In genomic region chrX:7428621-7429523, GRCm38 (mm10) we compare ENCODE assay signal across 8 mouse cellular contexts. TPM values are rescaled to one million over a fixed set of nuclear protein-coding genes. Genes with fewer than 3 reads are reported as not detected.
A peak's percentile ranks its signal among the peaks of the same experiment; 100 is the strongest.
DNase-seq lines count a peak whose midpoint lies in the region; ATAC-seq and TF ChIP-seq lines count a peak whose summit lies in the region.

No protein-coding gene starts in this region.

- no peak overlapping the region for H3K9ac ChIP-seq in intestine, embryonic 14.5 days (ENCODE audit: low read length)
- H3K9ac ChIP-seq in intestine, postnatal 0 days (ENCODE audit: low read depth, low read length) = no peak overlapping the region

- DNase-seq in intestine, embryonic 14.5 days (ENCODE audit: low spot score) = no peak
- peak; percentile 29 for DNase-seq in adrenal gland, postnatal 25 days
- DNase-seq in heart, adult 8-10 months (ENCODE audit: low spot score) = peak; percentile 12
- peak; percentile 44 for DNase-seq in kidney, adult 9 months
- DNase-seq in lung, postnatal 4 days = peak; percentile 48 to 69
- DNase-seq in urinary bladder, postnatal 4 days (ENCODE audit: low spot score in 2 of 2) = no peak

- no peaks in the 10 kb centered on the region for H3K27me3 ChIP-seq in intestine, embryonic 14.5 days (replicated peaks; ENCODE audit: control insufficient read depth, insufficient read depth, low read length)
- H3K27me3 ChIP-seq in intestine, postnatal 0 days (replicated peaks; ENCODE audit: control insufficient read depth, insufficient read depth, low read length) = no peaks in the 10 kb centered on the region

- no peak overlapping the region for H3K4me2 ChIP-seq in intestine, embryonic 14.5 days (ENCODE audit: low read length)
- no peak overlapping the region for H3K4me2 ChIP-seq in intestine, postnatal 0 days (replicated peaks; ENCODE audit: low read depth)

- no peak overlapping the region for H3K27ac ChIP-seq in intestine, embryonic 14.5 days (ENCODE audit: low read depth)
- H3K27ac ChIP-seq in intestine, postnatal 0 days (ENCODE audit: low read depth, low read length) = no peak overlapping the region

- H3K4me3 ChIP-seq in intestine, embryonic 14.5 days (ENCODE audit: low read depth, low read length) = no peak overlapping the region
- H3K4me3 ChIP-seq in intestine, postnatal 0 days (ENCODE audit: low read depth, low read length) = no peak overlapping the region

- no peaks in the 10 kb centered on the region for H3K9me3 ChIP-seq in intestine, embryonic 14.5 days (ENCODE audit: control insufficient read depth, low read length)
- no peaks in the 10 kb centered on the region for H3K9me3 ChIP-seq in intestine, postnatal 0 days (ENCODE audit: control insufficient read depth)

- no peaks in the 10 kb centered on the region for H3K4me1 ChIP-seq in intestine, embryonic 14.5 days (replicated peaks; ENCODE audit: control insufficient read depth, insufficient read depth, low read length)
- H3K4me1 ChIP-seq in intestine, postnatal 0 days (replicated peaks; ENCODE audit: control insufficient read depth, insufficient read depth, low read length) = no peaks in the 10 kb centered on the region

- TF ChIP-seq CTCF in intestine, postnatal 0 days (IDR thresholded peaks at IDR 0.05; ENCODE audit: low read depth) = no peak

- no peaks in the 10 kb centered on the region for H3K36me3 ChIP-seq in intestine, embryonic 14.5 days (ENCODE audit: control insufficient read depth, insufficient read depth, low read length)
- no peaks in the 10 kb centered on the region for H3K36me3 ChIP-seq in intestine, postnatal 0 days (ENCODE audit: control insufficient read depth, insufficient read depth)

- WGBS in intestine, embryonic 14.5 days = 48% methylated on average over 20 of the region's 20 CpGs
- WGBS in intestine, postnatal 0 days = 50% methylated on average over 20 of the region's 20 CpGs

- ATAC-seq in intestine, embryonic 14.5 days (replicated peaks; ENCODE audit: low FRiP score, low TSS enrichment, low read depth) = peak; percentile 43; the same call in 1 of the 2 replicates
- ATAC-seq in intestine, postnatal 0 days = no peak
- ATAC-seq in megakaryocyte progenitor cell, adult 5-6 weeks (replicated peaks; ENCODE audit: poor library complexity) = no peak

RNA-seq across cellular contexts. Expression of gene Usp27x, which starts 53.2 kb away (rescaled TPM):
- polyA plus RNA-seq in intestine, embryonic 14.5 days (2014; fragmentation: Nextera tagmentation; extraction: Ambion mirVana) = 0.32 and 0.50 TPM in 2 replicates
- 0.20 and 0.34 TPM in 2 replicates for polyA plus RNA-seq in intestine, postnatal 0 days (2015; fragmentation: Nextera tagmentation; extraction: Ambion mirVana)
- 20.9 and 26.4 TPM in 2 replicates for total RNA-seq in adrenal gland, postnatal 25 days (2021)
- under 1 TPM; 0.34 to 0.63 (median 0.63) TPM for total RNA-seq in heart, adult 8-10 months (2022)
- total RNA-seq in megakaryocyte progenitor cell, adult 5-6 weeks (2015) = 0.37 and 0.52 TPM in 2 replicates
- total RNA-seq in megakaryocyte progenitor cell, adult 5-6 weeks (2017) = 0.41 and 0.46 TPM in 2 replicates

Comparison
In these comparisons a context has a peak if more than half of its experiments do, and no peak if none do; other contexts are left out.
1. DNase-seq: peak in adrenal gland, postnatal 25 days (single experiment), heart, adult 8-10 months (single experiment), kidney, adult 9 months (single experiment) and lung, postnatal 4 days (2 of 2); none in intestine, embryonic 14.5 days (single experiment) and urinary bladder, postnatal 4 days (0 of 2).
2. RNA of gene Usp27x, which starts 53.2 kb away (total RNA-seq): 20.9 to 26.4 TPM in adrenal gland, postnatal 25 days; 0.34 to 0.63 TPM in heart, adult 8-10 months and 0.37 to 0.52 TPM in megakaryocyte progenitor cell, adult 5-6 weeks; every median in the first group is over 10 times any median in the second.